Comparison of ENCODE assay signal across 19 mouse cellular contexts in genomic region chr6:71341179-71341578, GRCm38 (mm10). TPM values are rescaled to one million over a fixed set of nuclear protein-coding genes. Genes with fewer than 3 reads are reported as not detected.
DNase-seq lines count a peak whose midpoint lies in the region.
"Had no signal": no experiment of that assay in that cellular context is flagged by ENCODE, and none has a peak within 500 bp of the region (broad histone marks: within the 10 kb centered on the region; RNA-seq: fewer than 3 reads in every experiment).

No protein-coding gene starts in this region.

- DNase-seq in gastrocnemius, postnatal 25 days, result peak; percentile 36
- DNase-seq in gastrocnemius, postnatal 10 days, result no peak
- DNase-seq in thymus, adult 18-20 months, result peak; percentile 83 to 93
- DNase-seq in thymus, postnatal 14 days, result peak; percentile 92
- no peak for DNase-seq in yolk sac, embryonic 10.5 days (ENCODE audit: low spot score)
- DNase-seq in retina, postnatal 1 day, result no peak
- DNase-seq in left cerebral cortex, adult 8-10 months (ENCODE audit: low spot score in 2 of 2), result no peak
- DNase-seq: adrenal gland, adult 8-10 months; adrenal gland, postnatal 36 days; cerebellum, adult 2 months; cerebellum, postnatal 14 days; embryo, embryonic 11 days; gastrocnemius, postnatal 14 days; heart, postnatal 10 days; heart, postnatal 4 days had no signal

RNA-seq across cellular contexts. Expression of gene Cd8b1, which starts 18.6 kb away (rescaled TPM):
- under 1 TPM in 1 of 2 experiments, not detected in 1; 0.29 TPM for total RNA-seq in gastrocnemius, postnatal 25 days (2021)
- total RNA-seq in gastrocnemius, postnatal 10 days (2021), result under 1 TPM in 1 of 2 experiments, not detected in 1; 0.18 TPM
- not detected for total RNA-seq in left cerebral cortex, adult 8-10 months (2022)
- total RNA-seq: common myeloid progenitor, adult 5-6 weeks; ES-E14; gastrocnemius, postnatal 14 days; granulocyte monocyte progenitor cell, adult 5-6 weeks; hindbrain, postnatal 0 days had no signal

RNA-seq across cellular contexts. Expression of gene Smyd1, which starts 19.1 kb away (rescaled TPM):
- total RNA-seq in gastrocnemius, postnatal 25 days (2021), result 100 to 1,000 TPM; 292 to 319 TPM
- 100 to 1,000 TPM; 196 to 220 TPM for total RNA-seq in gastrocnemius, postnatal 10 days (2021)
- 1 to 10 TPM in 1 of 4 experiments, under 1 TPM in 3; 0.27 to 1.7 (median 0.75) TPM for total RNA-seq in left cerebral cortex, adult 8-10 months (2022)
- total RNA-seq: common myeloid progenitor, adult 5-6 weeks; granulocyte monocyte progenitor cell, adult 5-6 weeks had no signal

RNA-seq across cellular contexts. Expression of gene Cd8a, which starts 32.0 kb away (rescaled TPM):
- under 1 TPM in 1 of 2 experiments, not detected in 1; 0.51 TPM for total RNA-seq in gastrocnemius, postnatal 25 days (2021)
- under 1 TPM; 0.14 to 0.20 TPM for total RNA-seq in gastrocnemius, postnatal 10 days (2021)
- under 1 TPM in 3 of 4 experiments, not detected in 1; 0.11 to 0.15 (median 0.13) TPM for total RNA-seq in left cerebral cortex, adult 8-10 months (2022)
- total RNA-seq: adrenal gland, postnatal 36 days; common myeloid progenitor, adult 5-6 weeks; granulocyte monocyte progenitor cell, adult 5-6 weeks; hindbrain, postnatal 0 days had no signal

Comparison
In these comparisons a context has a peak if more than half of its experiments do, and no peak if none do; other contexts are left out.
1. DNase-seq: peak in gastrocnemius, postnatal 25 days (single experiment), thymus, adult 18-20 months (2 of 2) and thymus, postnatal 14 days (single experiment); none in gastrocnemius, postnatal 10 days (single experiment), yolk sac, embryonic 10.5 days (single experiment), retina, postnatal 1 day (single experiment) and left cerebral cortex, adult 8-10 months (0 of 2).
2. RNA of gene Smyd1, which starts 19.1 kb away (total RNA-seq): 292 to 319 TPM in gastrocnemius, postnatal 25 days and 196 to 220 TPM in gastrocnemius, postnatal 10 days; 0.27 to 1.7 TPM in left cerebral cortex, adult 8-10 months; every median in the first group is over 10 times any median in the second.